Mouse (Mus musculus): Measurements from ENCODE around the gene Iqcf6.

DNA sequence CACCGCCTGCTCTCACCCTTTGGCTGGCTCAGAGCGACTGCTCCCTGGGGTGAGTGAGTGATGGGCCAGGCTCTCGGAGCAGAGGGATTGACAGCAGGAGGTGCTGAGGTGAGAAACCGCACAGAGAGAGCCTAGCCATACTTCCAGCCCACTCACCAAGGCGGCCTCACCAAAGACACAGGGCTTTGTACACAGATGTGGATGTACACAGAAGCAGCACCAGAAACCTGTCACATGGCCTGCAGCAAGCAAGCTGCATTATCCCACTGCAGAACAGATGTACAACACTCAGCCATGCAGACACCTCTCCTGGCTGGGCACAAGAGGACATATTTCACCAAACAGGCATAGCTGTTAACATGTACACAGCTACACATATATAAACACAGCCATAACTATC lies 31.2 kb downstream of the Iqcf6 start:
- TF ChIP-seq CTCF (IDR thresholded peaks at IDR 0.05; ENCODE audit: low read depth) (no peak), EP300 (optimal IDR thresholded peaks at IDR 0.05) (no peak)

Measured in stomach, postnatal 0 days (tissue).